ENCODE assay signal across 25 mouse cellular contexts in genomic region chr7:126421756-126422155, GRCm38 (mm10). TPM values are rescaled to one million over a fixed set of nuclear protein-coding genes. Genes with fewer than 3 reads are reported as not detected.
DNase-seq lines count a peak whose midpoint lies in the region; ATAC-seq lines count a peak whose summit lies in the region.
"Had no signal": no experiment of that assay in that cellular context is flagged by ENCODE, and none has a peak within 500 bp of the region (broad histone marks: within the 10 kb centered on the region; RNA-seq: fewer than 3 reads in every experiment).

No protein-coding gene starts in this region.

- H3K27me3 ChIP-seq in hindbrain, embryonic 14.5 days (ENCODE audit: control insufficient read depth, insufficient read depth, low read length): no peaks in the 10 kb centered on the region
- H3K27me3 ChIP-seq: heart, embryonic 13.5 days; limb, embryonic 13.5 days; liver, embryonic 13.5 days had no signal

- ATAC-seq in megakaryocyte, adult 5-6 weeks (ENCODE audit: poor library complexity, severe bottlenecking): peak; percentile 30; the same call in 1 of the 2 replicates
- ATAC-seq in hindbrain, embryonic 14.5 days (ENCODE audit: low FRiP score): no peak
- ATAC-seq: hindbrain, postnatal 0 days; midbrain, embryonic 16.5 days had no signal

- 92% methylated on average over 5 of the region's 5 CpGs for WGBS in hindbrain, embryonic 14.5 days

- no peak overlapping the region for H3K27ac ChIP-seq in hindbrain, embryonic 14.5 days
- H3K27ac ChIP-seq: heart, embryonic 13.5 days; hindbrain, postnatal 0 days; limb, embryonic 13.5 days; liver, embryonic 13.5 days had no signal

- no peak overlapping the region for H3K4me3 ChIP-seq in hindbrain, embryonic 14.5 days (replicated peaks; ENCODE audit: low read length)
- H3K4me3 ChIP-seq: heart, embryonic 13.5 days; limb, embryonic 13.5 days; liver, embryonic 13.5 days had no signal

- H3K36me3 ChIP-seq in hindbrain, embryonic 14.5 days (replicated peaks; ENCODE audit: control insufficient read depth, insufficient read depth): no peaks in the 10 kb centered on the region
- H3K36me3 ChIP-seq: heart, embryonic 13.5 days; limb, embryonic 13.5 days; liver, embryonic 13.5 days had no signal

- H3K9me3 ChIP-seq in hindbrain, embryonic 14.5 days (ENCODE audit: control insufficient read depth, low read length): no peaks in the 10 kb centered on the region
- H3K9me3 ChIP-seq: heart, embryonic 13.5 days; limb, embryonic 13.5 days; liver, embryonic 13.5 days had no signal

- no peak overlapping the region for H3K4me2 ChIP-seq in hindbrain, embryonic 14.5 days (replicated peaks)
- H3K4me2 ChIP-seq: heart, embryonic 13.5 days; limb, embryonic 13.5 days; liver, embryonic 13.5 days; lung, embryonic 14.5 days had no signal

- H3K4me1 ChIP-seq in hindbrain, embryonic 14.5 days (replicated peaks; ENCODE audit: control insufficient read depth, insufficient read depth, low read length): no peaks in the 10 kb centered on the region
- H3K4me1 ChIP-seq: heart, embryonic 13.5 days; limb, embryonic 13.5 days had no signal

- H3K9ac ChIP-seq in hindbrain, embryonic 14.5 days: no peak overlapping the region
- H3K9ac ChIP-seq: heart, embryonic 13.5 days; limb, embryonic 13.5 days; liver, embryonic 13.5 days; lung, embryonic 14.5 days had no signal

- peak; percentile 21 for DNase-seq in thymus, postnatal 0 days (ENCODE audit: low spot score)
- no peak for DNase-seq in thymus, postnatal 10 days (ENCODE audit: low spot score in 2 of 2)
- DNase-seq in NIH3T3 (ENCODE audit: low read depth): peak; percentile 45
- no peak for DNase-seq in adrenal gland, postnatal 25 days
- DNase-seq in hindbrain, embryonic 14.5 days (ENCODE audit: low spot score): no peak
- no peak for DNase-seq in right cerebral cortex, adult 2 months (ENCODE audit: low spot score in 2 of 2)
- DNase-seq: adrenal gland, postnatal 36 days; cerebellum, adult 11-12 months; cerebellum, postnatal 25 days; gastrocnemius, postnatal 10 days; heart, adult 18-20 months; kidney, adult 11 months; layer of hippocampus, postnatal 36 days; liver, embryonic 13.5 days; lung, embryonic 14.5 days; right cerebral cortex, postnatal 4 days; thymus, postnatal 14 days had no signal

RNA-seq across cellular contexts. Expression of gene Rabep2, which starts 6.8 kb away (rescaled TPM):
- 22.2 and 22.7 TPM in 2 replicates for polyA plus RNA-seq in thymus, postnatal 0 days (2015; fragmentation: Nextera tagmentation; extraction: Ambion mirVana)
- 6.7 and 6.8 TPM in 2 replicates for total RNA-seq in megakaryocyte, adult 5-6 weeks (2015)
- total RNA-seq in megakaryocyte, adult 5-6 weeks (2017): 21.4 and 25.0 TPM in 2 replicates
- 58.2 and 82.6 TPM in 2 replicates for total RNA-seq in adrenal gland, postnatal 25 days (2021)
- 18.9 and 20.2 TPM in 2 replicates for polyA plus RNA-seq in hindbrain, embryonic 14.5 days (2014; fragmentation: Nextera tagmentation; extraction: Ambion mirVana)

RNA-seq across cellular contexts. Expression of gene Cd19, which starts 7.1 kb away (rescaled TPM):
- polyA plus RNA-seq in thymus, postnatal 0 days (2015; fragmentation: Nextera tagmentation; extraction: Ambion mirVana): 0.13 and 0.22 TPM in 2 replicates
- total RNA-seq in megakaryocyte, adult 5-6 weeks (2015): 0.20 and 1.1 TPM in 2 replicates
- total RNA-seq in megakaryocyte, adult 5-6 weeks (2017): 0.24 TPM in 1 of 2 replicates, not detected in the other
- total RNA-seq in adrenal gland, postnatal 25 days (2021): 0.67 and 1.9 TPM in 2 replicates
- not detected in 2 replicates for polyA plus RNA-seq in hindbrain, embryonic 14.5 days (2014; fragmentation: Nextera tagmentation; extraction: Ambion mirVana)
- total RNA-seq: layer of hippocampus, adult 18-20 months; layer of hippocampus, postnatal 36 days; left cerebral cortex, postnatal 14 days had no signal
- polyA plus RNA-seq: forebrain, embryonic 11.5 days; heart, embryonic 13.5 days; limb, embryonic 13.5 days; lung, embryonic 14.5 days; midbrain, embryonic 16.5 days had no signal

RNA-seq across cellular contexts. Expression of gene Nfatc2ip, which starts 25.2 kb away (rescaled TPM):
- polyA plus RNA-seq in thymus, postnatal 0 days (2015; fragmentation: Nextera tagmentation; extraction: Ambion mirVana): 5.1 and 6.7 TPM in 2 replicates
- 10.1 and 11.7 TPM in 2 replicates for total RNA-seq in megakaryocyte, adult 5-6 weeks (2015)
- total RNA-seq in megakaryocyte, adult 5-6 weeks (2017): 13.9 and 16.6 TPM in 2 replicates
- 8.6 and 8.7 TPM in 2 replicates for total RNA-seq in adrenal gland, postnatal 25 days (2021)
- polyA plus RNA-seq in hindbrain, embryonic 14.5 days (2014; fragmentation: Nextera tagmentation; extraction: Ambion mirVana): 3.9 and 4.0 TPM in 2 replicates

RNA-seq across cellular contexts. Expression of gene Atp2a1, which starts 41.2 kb away (rescaled TPM):
- polyA plus RNA-seq in thymus, postnatal 0 days (2015; fragmentation: Nextera tagmentation; extraction: Ambion mirVana): 3.1 and 4.2 TPM in 2 replicates
- 0.07 and 0.52 TPM in 2 replicates for total RNA-seq in megakaryocyte, adult 5-6 weeks (2015)
- not detected in 2 replicates for total RNA-seq in megakaryocyte, adult 5-6 weeks (2017)
- total RNA-seq in adrenal gland, postnatal 25 days (2021): not detected in 2 replicates
- 0.30 and 0.31 TPM in 2 replicates for polyA plus RNA-seq in hindbrain, embryonic 14.5 days (2014; fragmentation: Nextera tagmentation; extraction: Ambion mirVana)
- polyA plus RNA-seq: forebrain, embryonic 11.5 days; lung, embryonic 14.5 days had no signal

RNA-seq across cellular contexts. Expression of gene Spns1, which starts 44.5 kb away (rescaled TPM):
- 39.4 and 43.3 TPM in 2 replicates for polyA plus RNA-seq in thymus, postnatal 0 days (2015; fragmentation: Nextera tagmentation; extraction: Ambion mirVana)
- total RNA-seq in megakaryocyte, adult 5-6 weeks (2015): 7.9 and 11.5 TPM in 2 replicates
- total RNA-seq in megakaryocyte, adult 5-6 weeks (2017): 6.8 and 10.6 TPM in 2 replicates
- 43.1 and 54.8 TPM in 2 replicates for total RNA-seq in adrenal gland, postnatal 25 days (2021)
- 64.5 and 67.9 TPM in 2 replicates for polyA plus RNA-seq in hindbrain, embryonic 14.5 days (2014; fragmentation: Nextera tagmentation; extraction: Ambion mirVana)

Comparison
In these comparisons a context has a peak if more than half of its experiments do, and no peak if none do; other contexts are left out.
1. DNase-seq: peak in thymus, postnatal 0 days (single experiment) and NIH3T3 (single experiment); none in thymus, postnatal 10 days (0 of 2), adrenal gland, postnatal 25 days (single experiment), hindbrain, embryonic 14.5 days (single experiment) and right cerebral cortex, adult 2 months (0 of 2).